Mouse (Mus musculus): ENCODE data around the gene Mpv17l.

DNA sequence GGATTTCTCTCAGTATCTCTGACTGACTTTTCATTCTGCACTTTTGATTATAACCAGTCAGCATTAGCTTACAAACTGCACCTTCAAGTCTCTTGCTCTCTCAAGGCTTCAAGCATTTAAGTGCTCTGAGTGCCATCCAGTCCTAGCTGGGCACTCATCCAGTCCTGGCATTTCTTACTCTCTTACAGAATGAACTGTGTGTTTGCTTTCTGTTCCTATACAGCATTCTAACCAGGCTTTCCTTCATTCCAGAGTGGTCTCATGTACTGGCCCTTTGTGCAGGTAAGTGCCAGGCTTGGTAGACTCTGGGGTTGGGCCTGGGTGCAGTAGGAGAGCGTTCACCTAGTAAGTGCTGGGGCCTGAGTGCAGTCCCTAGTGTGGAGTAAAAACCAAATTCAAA lies 43.3 kb downstream of the Mpv17l start:
- TF ChIP-seq CTCF (IDR thresholded peaks at IDR 0.05; ENCODE audit: control insufficient read depth, insufficient read depth, insufficient replicate concordance, low read depth, low read length) (no peak), POLR2A (IDR thresholded peaks at IDR 0.05; ENCODE audit: control insufficient read depth, low read depth, low read length) (no peak)

Measured in testis, adult 2 months (tissue).